Comparison of ENCODE assay signal across 9 mouse cellular contexts in the genomic region with DNA sequence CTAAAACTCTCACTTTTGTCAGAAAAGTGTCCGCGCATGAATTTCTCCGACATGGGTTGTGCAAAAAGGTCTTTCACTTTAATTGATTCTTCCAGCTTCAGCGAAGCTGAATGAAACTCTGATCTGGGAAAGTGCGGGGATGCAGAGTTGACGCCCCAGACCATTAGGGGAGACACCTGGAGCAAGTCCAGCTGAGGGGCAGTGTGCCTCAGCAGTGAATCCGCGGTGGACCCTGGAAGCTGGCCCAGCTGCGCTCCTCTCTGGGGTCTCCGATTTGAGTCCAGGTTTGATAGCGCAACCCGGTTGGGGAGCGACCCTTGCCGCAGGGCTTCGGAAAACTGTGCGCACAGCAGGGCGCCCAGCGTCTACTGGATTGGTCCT. TPM values are rescaled to one million over a fixed set of nuclear protein-coding genes. Genes with fewer than 3 reads are reported as not detected.
DNase-seq lines count a peak whose midpoint lies in the region; ATAC-seq and TF ChIP-seq lines count a peak whose summit lies in the region.
"Had no signal": no experiment of that assay in that cellular context is flagged by ENCODE, and none has a peak within 500 bp of the region (broad histone marks: within the 10 kb centered on the region; RNA-seq: fewer than 3 reads in every experiment).

No protein-coding gene starts in this region.

- no peak for DNase-seq in kidney, postnatal 0 days (ENCODE audit: low spot score)
- no peak for DNase-seq in kidney, adult 18-20 months
- peak; percentile 23 for DNase-seq in embryonic facial prominence, embryonic 10.5 days (ENCODE audit: low spot score)
- DNase-seq in midbrain, embryonic 14.5 days: peak; percentile 29
- no peak for DNase-seq in spleen, postnatal 14 days (ENCODE audit: low spot score in 2 of 2)
- no peak for DNase-seq in testis, postnatal 10 days (ENCODE audit: low spot score)
- DNase-seq in kidney, postnatal 36 days: no peak

- no peak for ATAC-seq in kidney, postnatal 0 days (replicated peaks; ENCODE audit: low FRiP score, low read depth)
- ATAC-seq in hindbrain, embryonic 13.5 days (ENCODE audit: low FRiP score): no peak
- ATAC-seq in midbrain, embryonic 14.5 days (ENCODE audit: low FRiP score, low TSS enrichment): no peak

- no peaks in the 10 kb centered on the region for H3K9me3 ChIP-seq in kidney, postnatal 0 days (replicated peaks; ENCODE audit: low read length)
- H3K9me3 ChIP-seq in embryonic facial prominence, embryonic 10.5 days: no peaks in the 10 kb centered on the region
- H3K9me3 ChIP-seq in hindbrain, embryonic 13.5 days: no peaks in the 10 kb centered on the region
- H3K9me3 ChIP-seq in midbrain, embryonic 14.5 days (ENCODE audit: control insufficient read depth, low read length): no peaks in the 10 kb centered on the region

- no peak for TF ChIP-seq CTCF in kidney, postnatal 0 days (IDR thresholded peaks at IDR 0.05; ENCODE audit: low read depth)

- H3K4me3 ChIP-seq in kidney, postnatal 0 days (replicated peaks; ENCODE audit: low read depth, low read length): peak overlapping the region; percentile 32
- H3K4me3 ChIP-seq in embryonic facial prominence, embryonic 10.5 days: peak overlapping the region; percentile 60
- H3K4me3 ChIP-seq in hindbrain, embryonic 13.5 days: peak overlapping the region; percentile 50
- H3K4me3 ChIP-seq in midbrain, embryonic 14.5 days (replicated peaks; ENCODE audit: low read depth, low read length): peak overlapping the region; percentile 46

- H3K4me2 ChIP-seq in kidney, postnatal 0 days (ENCODE audit: low read length): peak overlapping the region; percentile 63
- peak overlapping the region; percentile 67 for H3K4me2 ChIP-seq in hindbrain, embryonic 13.5 days
- H3K4me2 ChIP-seq in midbrain, embryonic 14.5 days (ENCODE audit: low read length): peak overlapping the region; percentile 78

- 17% methylated on average over 18 of the region's 18 CpGs for WGBS in kidney, postnatal 0 days
- WGBS in embryonic facial prominence, embryonic 10.5 days: 11% methylated on average over 18 of the region's 18 CpGs
- WGBS in hindbrain, embryonic 13.5 days: 8% methylated on average over 18 of the region's 18 CpGs
- 21% methylated on average over 18 of the region's 18 CpGs for WGBS in midbrain, embryonic 14.5 days

- H3K27me3 ChIP-seq in kidney, postnatal 0 days (ENCODE audit: insufficient read depth, low read length): peaks cover 6% of the 10 kb centered on the region; the same call in 1 of the 2 replicates
- H3K27me3 ChIP-seq in embryonic facial prominence, embryonic 10.5 days (replicated peaks; ENCODE audit: low read depth, poor library complexity, severe bottlenecking): peaks cover 25% of the 10 kb centered on the region
- no peaks in the 10 kb centered on the region for H3K27me3 ChIP-seq in hindbrain, embryonic 13.5 days
- H3K27me3 ChIP-seq in midbrain, embryonic 14.5 days (ENCODE audit: control insufficient read depth, insufficient read depth, low read length): no peaks in the 10 kb centered on the region

- no peaks in the 10 kb centered on the region for H3K36me3 ChIP-seq in kidney, postnatal 0 days (ENCODE audit: insufficient read depth, low read length)
- H3K36me3 ChIP-seq in embryonic facial prominence, embryonic 10.5 days (replicated peaks): no peaks in the 10 kb centered on the region
- no peaks in the 10 kb centered on the region for H3K36me3 ChIP-seq in hindbrain, embryonic 13.5 days
- H3K36me3 ChIP-seq in midbrain, embryonic 14.5 days (ENCODE audit: control insufficient read depth, insufficient read depth, low read length): no peaks in the 10 kb centered on the region

- no peaks in the 10 kb centered on the region for H3K4me1 ChIP-seq in kidney, postnatal 0 days (replicated peaks; ENCODE audit: insufficient read depth, low read length)
- H3K4me1 ChIP-seq in embryonic facial prominence, embryonic 10.5 days: 0 out of 2 replicates have a peak, but pooled peaks cover 3% of the 10 kb centered on the region
- H3K4me1 ChIP-seq in hindbrain, embryonic 13.5 days (replicated peaks): peaks cover 6% of the 10 kb centered on the region
- H3K4me1 ChIP-seq in midbrain, embryonic 14.5 days (ENCODE audit: control insufficient read depth, insufficient read depth, low read length): no peaks in the 10 kb centered on the region

- H3K9ac ChIP-seq in kidney, postnatal 0 days (ENCODE audit: low read depth, low read length): no peak overlapping the region
- H3K9ac ChIP-seq in hindbrain, embryonic 13.5 days: peak overlapping the region; percentile 69
- H3K9ac ChIP-seq in midbrain, embryonic 14.5 days (replicated peaks; ENCODE audit: low read length): peak overlapping the region; percentile 42; the same call in 1 of the 2 replicates

- H3K27ac ChIP-seq in kidney, postnatal 0 days: no peak overlapping the region
- H3K27ac ChIP-seq in embryonic facial prominence, embryonic 10.5 days (replicated peaks): no peak overlapping the region
- no peak overlapping the region for H3K27ac ChIP-seq in hindbrain, embryonic 13.5 days
- no peak overlapping the region for H3K27ac ChIP-seq in midbrain, embryonic 14.5 days (replicated peaks; ENCODE audit: low read depth, low read length)

RNA-seq across cellular contexts. Expression of a gene that starts 0.8 kb away (rescaled TPM):
- 0.38 and 0.47 TPM in 2 replicates for polyA plus RNA-seq in kidney, postnatal 0 days (2015; fragmentation: Nextera tagmentation; extraction: Ambion mirVana)
- 3.2 and 5.4 TPM in 2 replicates for polyA plus RNA-seq in embryonic facial prominence, embryonic 10.5 days (2016; fragmentation: Nextera tagmentation; extraction: Ambion mirVana)
- 17.6 and 19.3 TPM in 2 replicates for polyA plus RNA-seq in hindbrain, embryonic 13.5 days (2015; fragmentation: Nextera tagmentation; extraction: Ambion mirVana)
- polyA plus RNA-seq in midbrain, embryonic 14.5 days (2014; fragmentation: Nextera tagmentation; extraction: Ambion mirVana): 29.6 and 34.1 TPM in 2 replicates

RNA-seq across cellular contexts. Expression of a gene that starts 22.0 kb away (rescaled TPM):
- not detected in 2 replicates for polyA plus RNA-seq in kidney, postnatal 0 days (2015; fragmentation: Nextera tagmentation; extraction: Ambion mirVana)
- not detected in 2 replicates for polyA plus RNA-seq in embryonic facial prominence, embryonic 10.5 days (2016; fragmentation: Nextera tagmentation; extraction: Ambion mirVana)
- polyA plus RNA-seq in hindbrain, embryonic 13.5 days (2015; fragmentation: Nextera tagmentation; extraction: Ambion mirVana): not detected in 2 replicates
- not detected in 2 replicates for polyA plus RNA-seq in midbrain, embryonic 14.5 days (2014; fragmentation: Nextera tagmentation; extraction: Ambion mirVana)
- polyA plus RNA-seq: small intestine, adult 2 months had no signal

Comparison
In these comparisons a context has a peak if more than half of its experiments do, and no peak if none do; other contexts are left out.
1. DNase-seq: peak in embryonic facial prominence, embryonic 10.5 days (single experiment) and midbrain, embryonic 14.5 days (single experiment); none in kidney, postnatal 0 days (single experiment), kidney, adult 18-20 months (single experiment), spleen, postnatal 14 days (0 of 2), testis, postnatal 10 days (single experiment) and kidney, postnatal 36 days (0 of 2).
2. Peak in every context shown above with its lines, with median percentiles within 50 percentile points of each other: H3K4me2 ChIP-seq and H3K4me3 ChIP-seq.